Mouse (Mus musculus) kidney, postnatal 10 days (tissue): ENCODE results near the gene Skint5.
"Not testable (repeated sequence)": the region's sequence is repeated elsewhere in the genome, so short reads cannot be mapped to it uniquely, and the experiment has no call there.

Source experiments
- DNase-seq: peaks from one replicate; pipeline ENCODE4 v3.0.0; 2021; ENCODE audit warnings: mixed read lengths

Gene Skint5

DNA sequence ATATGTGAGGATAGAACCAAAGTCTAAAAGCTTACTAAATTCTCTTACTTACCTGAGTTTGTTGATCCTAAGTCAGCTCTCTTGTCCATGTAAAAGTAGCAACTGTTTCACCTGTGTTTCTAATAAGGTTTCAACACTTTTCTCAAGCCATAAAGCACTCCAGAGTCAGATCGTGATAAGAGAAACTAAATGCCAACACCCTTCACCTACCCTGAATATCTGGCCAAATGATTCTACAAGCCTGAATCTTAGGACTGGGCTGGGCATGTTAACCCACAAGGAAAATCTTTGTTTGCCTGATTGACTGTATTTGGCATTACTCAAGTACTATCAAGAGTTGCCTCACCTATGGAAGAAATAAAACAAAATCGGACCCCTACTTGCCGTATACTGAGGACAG is at the start of gene Skint5:
TSS of gene Skint5 (minus strand) at position 101 of the 400 bp plus-strand sequence.
- no peak for DNase-seq

- no peak for DNase-seq
Observed at GRCm38 (mm10) chr4:113957343-113957742, 42.0 kb downstream of the Skint5 start.

GRCm38 (mm10) chr4:113764182-113764581 is 235.1 kb downstream of the Skint5 start:
- no peak for DNase-seq

DNA sequence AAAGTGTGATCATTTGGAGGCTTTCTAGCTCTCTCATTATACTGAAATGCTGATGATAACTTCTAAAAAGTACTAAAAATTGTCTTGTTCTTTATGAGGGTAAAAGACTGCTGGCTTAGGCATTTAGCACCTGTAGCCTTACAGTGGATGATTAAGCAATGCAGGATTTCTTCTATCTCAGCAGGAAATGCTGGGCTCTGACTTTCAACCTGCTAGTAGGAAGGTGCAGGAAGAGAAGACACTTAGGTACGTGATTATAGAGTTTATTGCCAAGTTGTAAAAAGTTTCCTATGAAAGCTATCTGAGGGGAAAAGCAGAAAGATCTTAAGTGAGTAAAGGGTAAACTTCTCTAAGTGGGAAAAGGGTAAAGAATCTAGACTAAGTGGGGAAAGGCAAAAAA is 235.6 kb downstream of the Skint5 start:
- no peak for DNase-seq

DNA sequence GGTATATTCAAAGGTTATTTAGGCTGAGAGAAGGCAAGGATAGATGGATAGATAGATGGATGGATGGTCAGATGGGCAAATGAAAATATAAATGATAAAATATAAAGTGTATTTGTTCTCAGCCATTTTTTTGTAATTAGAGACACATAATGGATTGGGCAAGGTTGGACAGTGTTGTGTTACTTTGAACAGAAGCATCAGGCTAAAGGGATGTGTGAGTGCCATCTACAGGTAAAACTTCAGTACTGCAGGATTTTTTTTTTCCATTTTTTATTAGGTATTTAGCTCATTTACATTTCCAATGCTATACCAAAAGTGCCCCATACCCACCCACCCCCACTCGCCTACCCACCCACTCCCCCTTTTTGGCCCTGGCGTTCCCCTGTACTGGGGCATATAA is 551.1 kb downstream of the Skint5 start:
- DNase-seq = not testable (repeated sequence)
